Mouse (Mus musculus): Measurements from ENCODE around the gene Rnf39. TPM values are rescaled to one million over a fixed set of nuclear protein-coding genes. Genes with fewer than 3 reads are reported as not detected.

Gene Rnf39
- total RNA-seq (2021) = under 1 TPM in 1 of 2 experiments, not detected in 1; 0.33 TPM
- long read RNA-seq, experiment 1 = 0 reads
- long read RNA-seq, experiment 2 = 0 reads

- no peak for DNase-seq
Observed at GRCm38 (mm10) chr17:36942791-36943471, at the start of gene Rnf39. Gene Rnf39, plus strand, starts transcription at chr17:36942918.

- no peak for DNase-seq
Observed at GRCm38 (mm10) chr17:36893387-36893786, 49.3 kb upstream of the Rnf39 start.

GRCm38 (mm10) chr17:36896583-36896982 is 46.1 kb upstream of the Rnf39 start:
- DNase-seq = peak; percentile 59

GRCm38 (mm10) chr17:36897065-36897464 is 45.7 kb upstream of the Rnf39 start:
- no peak for DNase-seq

GRCm38 (mm10) chr17:36897552-36898205 is 45.0 kb upstream of the Rnf39 start, which contains the start of gene Trim31:
Gene Trim31, plus strand, starts transcription at chr17:36898118.
- no peak for DNase-seq

DNA sequence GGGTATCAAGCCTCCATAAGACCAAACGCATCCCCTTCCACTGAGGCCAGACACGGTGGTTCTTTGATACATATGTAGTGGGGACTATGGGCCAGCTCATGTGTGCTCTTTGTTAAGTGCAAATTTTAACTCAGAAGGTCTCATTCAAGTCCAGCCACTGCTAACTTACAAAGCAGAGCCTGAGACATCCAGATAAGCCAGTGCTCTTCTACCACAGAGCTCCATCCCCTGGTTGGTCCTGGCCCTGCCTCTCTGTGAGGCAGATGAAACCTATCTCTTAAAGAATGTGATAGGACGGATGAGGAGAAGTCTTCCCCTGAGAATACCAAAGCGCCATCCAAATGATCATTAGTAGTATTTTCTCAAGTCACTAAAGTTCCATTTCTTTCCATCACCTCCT is 43.3 kb upstream of the Rnf39 start:
- DNase-seq = no peak

- no peak for DNase-seq
Observed at GRCm38 (mm10) chr17:36900001-36900400, 42.7 kb upstream of the Rnf39 start.

- DNase-seq = no peak
Observed at GRCm38 (mm10) chr17:36900691-36901090, 42.0 kb upstream of the Rnf39 start.

- DNase-seq = no peak
Observed at GRCm38 (mm10) chr17:36903651-36904050, 39.1 kb upstream of the Rnf39 start.

DNA sequence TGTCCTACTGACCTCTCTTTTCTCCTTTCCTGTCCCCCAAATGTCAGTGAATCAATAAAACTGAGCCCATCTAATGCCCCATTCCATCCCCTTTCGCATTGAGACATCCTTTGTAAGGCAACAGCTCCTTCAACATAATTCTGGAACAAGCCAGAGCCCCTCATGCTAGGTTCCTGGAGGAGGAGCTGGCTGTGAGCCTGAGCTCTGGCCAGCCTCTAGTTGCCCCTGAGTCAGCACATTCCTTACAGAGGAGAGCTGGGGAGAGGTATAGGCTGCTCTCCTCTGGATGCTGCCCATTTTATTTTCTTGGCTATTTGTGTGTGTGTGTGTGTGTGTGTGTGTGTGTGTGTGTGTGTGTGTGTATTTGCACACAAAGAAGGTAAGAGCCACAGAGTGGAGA is 34.5 kb upstream of the Rnf39 start:
- no peak for DNase-seq

DNA sequence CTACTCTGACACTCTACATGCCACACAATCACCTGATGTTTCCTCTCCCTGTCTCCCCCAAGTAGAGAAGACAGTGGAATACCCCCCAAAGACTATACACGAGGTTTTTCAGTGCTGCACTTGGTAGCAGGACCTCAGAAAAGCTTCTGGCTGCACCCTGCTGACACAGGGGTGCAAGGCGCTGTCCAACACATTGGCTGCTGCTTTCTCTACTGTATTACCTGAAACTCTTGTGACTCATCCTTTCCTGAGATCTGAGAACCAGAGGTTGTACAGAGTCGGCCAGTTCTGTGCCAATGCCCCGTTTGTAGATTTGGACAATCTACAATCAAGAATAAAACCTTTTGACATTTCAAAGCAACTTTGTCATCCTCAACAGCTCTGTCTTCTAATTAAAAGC is 32.9 kb upstream of the Rnf39 start:
- DNase-seq = no peak

GRCm38 (mm10) chr17:36912031-36912430 is 30.7 kb upstream of the Rnf39 start:
- DNase-seq = no peak

DNA sequence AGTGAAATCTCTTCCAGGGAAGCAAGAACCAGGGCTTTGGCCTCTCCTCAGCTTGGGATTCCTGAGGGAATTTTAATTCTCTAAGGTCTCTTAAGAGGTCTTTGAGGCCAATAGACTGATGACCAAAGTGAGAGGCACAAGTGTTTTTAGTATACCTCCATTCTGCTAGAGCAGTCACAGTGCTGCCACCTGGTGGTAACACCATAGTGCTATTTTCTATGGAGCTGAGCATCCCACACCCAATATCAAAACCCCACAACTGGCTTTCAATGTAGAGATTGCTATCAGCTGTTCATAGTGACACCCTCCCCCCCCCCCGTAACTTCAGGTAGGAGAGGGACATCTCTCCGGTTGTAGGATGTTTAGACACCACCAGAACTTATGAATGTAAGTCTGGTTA is 28.6 kb upstream of the Rnf39 start:
- peak; percentile 85 for DNase-seq

- DNase-seq = peak; percentile 81
Observed at GRCm38 (mm10) chr17:36915076-36915475, 27.6 kb upstream of the Rnf39 start.

- peak; percentile 54 for DNase-seq
Observed at GRCm38 (mm10) chr17:36920239-36920638, 22.5 kb upstream of the Rnf39 start.

DNA sequence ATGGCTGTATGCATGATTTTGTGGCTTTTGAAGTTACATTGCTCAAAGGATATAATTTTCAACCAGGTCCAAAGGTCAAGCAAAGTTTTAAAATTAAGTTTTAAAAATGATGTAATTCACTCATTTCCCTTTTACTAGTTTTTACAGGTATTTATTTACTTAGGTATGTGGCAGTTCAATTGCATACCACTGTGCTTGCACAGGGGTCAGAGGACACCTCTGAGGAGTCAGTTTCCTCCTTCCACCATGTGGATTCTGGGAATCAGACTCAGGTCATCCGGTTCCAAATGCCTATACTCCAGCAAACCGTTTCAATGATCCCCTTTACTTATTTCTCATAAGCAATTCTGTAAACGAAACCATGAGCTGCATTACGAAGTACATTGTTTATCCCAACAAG is 20.0 kb upstream of the Rnf39 start:
- DNase-seq = no peak

DNA sequence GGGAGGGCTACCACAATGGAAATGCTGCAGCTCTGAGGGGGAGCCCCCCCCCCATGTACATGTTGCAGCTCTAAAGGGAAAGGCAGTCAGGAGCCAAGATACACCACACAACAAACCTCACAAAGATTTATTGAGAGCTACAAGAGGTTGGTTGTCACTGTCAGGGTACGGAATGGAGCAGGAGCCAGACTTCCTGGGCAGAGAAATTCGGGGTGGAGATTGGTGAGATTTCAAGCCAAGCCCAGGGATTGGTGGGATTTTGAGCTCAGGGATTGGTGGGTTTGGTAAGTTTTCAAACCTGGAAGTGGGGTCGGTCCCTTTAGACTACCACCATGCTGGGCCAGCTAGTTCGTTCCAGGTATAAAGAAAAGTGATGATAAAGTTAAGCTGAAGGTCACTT is 19.2 kb upstream of the Rnf39 start:
- DNase-seq = no peak

- no peak for DNase-seq
Observed at GRCm38 (mm10) chr17:36927496-36928120, 15.1 kb upstream of the Rnf39 start.

DNA sequence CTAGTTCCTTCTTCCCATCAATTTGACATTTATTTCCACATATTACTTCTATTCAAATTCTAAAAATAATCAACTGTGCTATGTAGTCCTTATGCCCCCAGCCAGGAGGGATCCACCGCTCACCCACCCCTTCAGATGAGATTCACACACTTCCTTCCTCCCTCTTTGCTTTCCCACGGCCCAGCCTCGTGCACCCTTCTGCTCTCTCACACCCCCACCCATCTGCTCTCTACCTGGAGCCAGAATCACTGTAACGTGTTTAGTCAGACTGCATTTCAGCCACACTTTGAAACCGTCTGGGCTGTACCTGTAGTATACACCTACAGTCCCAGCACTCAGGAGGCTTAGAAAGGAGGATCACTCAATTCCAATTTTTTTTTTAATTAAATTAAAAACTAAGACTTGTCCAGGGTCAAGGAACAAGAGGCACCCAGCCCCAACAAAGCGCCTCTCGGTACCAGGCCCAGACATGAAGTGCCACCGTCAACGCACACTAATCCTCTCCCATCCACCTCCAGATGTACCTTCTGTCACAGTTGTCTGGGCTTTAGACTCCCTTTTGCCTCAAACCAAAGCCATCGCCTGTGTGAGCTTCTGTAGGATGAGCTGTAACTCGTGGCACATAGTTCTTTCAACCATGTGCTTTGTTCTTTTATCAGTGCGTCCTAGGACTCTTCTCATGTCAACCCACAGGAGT is 13.3 kb upstream of the Rnf39 start:
- no peak for DNase-seq

GRCm38 (mm10) chr17:36930233-36930632 is 12.5 kb upstream of the Rnf39 start:
- no peak for DNase-seq

DNA sequence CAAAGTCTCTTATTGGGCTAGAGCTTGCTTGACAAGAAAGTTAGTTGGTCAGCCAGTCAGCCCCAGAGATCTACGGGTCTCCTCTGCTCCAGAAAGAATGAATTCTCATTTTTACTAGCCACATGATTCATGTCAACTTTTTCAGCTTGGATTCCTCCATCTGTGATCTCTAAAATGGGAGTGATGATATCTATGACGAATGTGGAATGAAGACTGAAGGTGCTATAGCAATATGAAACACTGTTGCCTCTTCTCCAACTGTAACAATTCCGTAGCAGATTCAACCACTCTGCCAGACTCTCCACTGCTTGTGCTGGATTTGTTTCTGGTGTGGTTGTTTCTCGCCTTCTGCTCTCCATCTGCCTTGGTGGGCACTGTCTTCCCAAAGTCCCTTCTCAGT is 11.6 kb upstream of the Rnf39 start:
- no peak for DNase-seq

GRCm38 (mm10) chr17:36931806-36932205 is 10.9 kb upstream of the Rnf39 start:
- DNase-seq = peak; percentile 28

- DNase-seq = peak; percentile 71
Observed at GRCm38 (mm10) chr17:36938056-36938455, 4.7 kb upstream of the Rnf39 start.
